Mouse (Mus musculus): ENCODE measurements around the gene Zrsr1. TPM values are rescaled to one million over a fixed set of nuclear protein-coding genes. Genes with fewer than 3 reads are reported as not detected.

The Zrsr1 gene
- 5.6 TPM for polyA plus RNA-seq (2012; fragmentation: generic; extraction: Trizol)

DNA sequence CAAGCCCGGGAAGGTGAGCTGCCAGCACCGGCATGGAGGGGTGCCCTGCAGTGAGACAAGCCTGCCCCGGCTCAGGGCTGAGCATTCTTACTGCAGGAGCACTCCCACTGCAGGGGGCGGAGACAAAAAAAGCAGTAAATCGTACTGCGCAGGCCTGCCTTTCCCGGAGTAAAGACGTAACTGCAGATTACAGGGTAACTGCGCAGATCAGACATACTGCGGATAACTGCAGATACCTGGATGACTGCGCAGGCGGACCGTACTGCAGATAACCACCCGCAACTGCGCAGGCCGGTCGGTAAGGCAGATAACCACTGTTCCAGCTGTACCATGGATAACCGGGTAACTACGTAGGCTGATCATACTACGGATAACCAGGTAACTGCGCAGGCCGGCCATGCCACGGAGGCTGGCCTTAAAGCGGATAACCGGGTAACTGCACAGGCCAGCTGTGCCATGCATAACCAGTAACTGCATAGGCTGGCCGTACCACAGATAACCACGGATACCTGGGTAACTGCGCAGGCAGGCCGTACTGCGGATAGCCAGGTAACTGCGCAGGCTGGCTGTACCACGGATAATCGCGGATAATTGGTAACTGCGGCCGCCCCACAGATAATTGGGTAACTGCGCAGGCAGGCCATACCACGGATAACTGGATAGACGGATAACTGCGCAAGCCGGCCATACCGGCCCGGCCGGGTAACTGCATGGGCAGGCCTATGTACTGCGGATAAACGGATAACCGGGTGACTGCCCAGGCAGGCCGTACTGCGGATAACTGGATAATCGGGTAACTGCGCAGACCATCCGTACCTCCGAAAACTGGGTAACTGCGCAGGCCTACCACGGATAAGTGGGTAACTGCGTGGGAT, at the start of gene Zrsr1:
Gene Zrsr1, plus strand, starts transcription at position 171 of the 875 bp plus-strand sequence.
- peak within 1 kb of the TSS; percentile 11 for H3ac ChIP-seq (ENCODE audit: control insufficient read depth, insufficient read length)
- H3K4me2 ChIP-seq (ENCODE audit: low read depth), result peak within 1 kb of the TSS; percentile 77
- H3K79me2 ChIP-seq (ENCODE audit: control insufficient read depth, insufficient read depth), result peaks cover 78% of the 10 kb centered on the region
- peak within 1 kb of the TSS; percentile 64 for H3K4me3 ChIP-seq
- TF ChIP-seq POLR2AphosphoS2 (IDR thresholded peaks at IDR 0.05; ENCODE audit: insufficient read length, low read depth), result peak; percentile 12
- TF ChIP-seq MYOG (IDR thresholded peaks at IDR 0.05; ENCODE audit: control insufficient read depth in 1 of 3, insufficient read depth in 1 of 3, insufficient read length in 2 of 3, low read depth in 2 of 3), result no peak
- no peak for TF ChIP-seq USF1 (IDR thresholded peaks at IDR 0.05; ENCODE audit: low read depth)
- no peak for TF ChIP-seq E2F4 (IDR thresholded peaks at IDR 0.05; ENCODE audit: insufficient read depth)
- peak; percentile 45 for TF ChIP-seq POLR2A (IDR thresholded peaks at IDR 0.05; ENCODE audit: insufficient read length, low read depth)
- peak in 1 of 3 experiments; percentile 5 for TF ChIP-seq MYOD1 (IDR thresholded peaks at IDR 0.05; ENCODE audit: control insufficient read depth in 1 of 3, insufficient read length in 2 of 3, low read depth in 2 of 3)
- TF ChIP-seq REST (IDR thresholded peaks at IDR 0.05; ENCODE audit: insufficient read depth, insufficient read length), result no peak
- TF ChIP-seq SRF (IDR thresholded peaks at IDR 0.05; ENCODE audit: control insufficient read depth, insufficient read length, low read depth), result no peak
- no peak for TF ChIP-seq MAX (IDR thresholded peaks at IDR 0.05; ENCODE audit: low read depth)
- TF ChIP-seq TCF12 (IDR thresholded peaks at IDR 0.05; ENCODE audit: insufficient read depth, poor library complexity, severe bottlenecking), result no peak
- no peaks in the 10 kb centered on the region for H3K27me3 ChIP-seq (ENCODE audit: control insufficient read depth, insufficient read depth, insufficient read length)
- H3K36me3 ChIP-seq (ENCODE audit: control insufficient read depth, insufficient read depth), result peaks cover 4% of the 10 kb centered on the region

DNA sequence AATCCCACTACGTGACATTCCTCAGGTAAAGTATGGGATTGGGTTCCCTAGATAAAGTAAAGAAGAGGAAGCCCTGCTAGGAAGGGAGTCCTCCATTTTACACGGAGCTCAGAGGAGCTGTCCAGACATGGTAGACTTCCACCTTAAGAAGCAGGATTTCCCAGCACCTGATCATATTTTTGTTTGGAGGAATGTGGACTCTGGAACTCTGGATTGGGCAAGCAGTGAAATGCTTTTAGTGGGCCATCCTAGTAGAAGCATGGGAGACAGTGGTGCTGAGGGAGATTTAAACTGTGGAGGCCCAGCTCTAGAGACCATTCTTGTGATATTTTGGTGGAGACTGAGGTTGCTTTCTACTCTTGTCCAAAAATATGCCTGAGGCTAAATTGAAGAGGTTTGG, 49.3 kb upstream of the Zrsr1 start:
- Histone ChIP-seq H3K4me2 (ENCODE audit: low read depth) (no peak overlapping the region), H3ac (ENCODE audit: control insufficient read depth, insufficient read length) (no peak overlapping the region), H3K27me3 (ENCODE audit: control insufficient read depth, insufficient read depth, insufficient read length) (no peaks in the 10 kb centered on the region), H3K36me3 (ENCODE audit: control insufficient read depth, insufficient read depth) (no peaks in the 10 kb centered on the region), H3K4me3 (no peak overlapping the region), H3K79me2 (ENCODE audit: control insufficient read depth, insufficient read depth) (no peaks in the 10 kb centered on the region)
- TF ChIP-seq MYOG (IDR thresholded peaks at IDR 0.05; ENCODE audit: control insufficient read depth in 1 of 3, insufficient read depth in 1 of 3, insufficient read length in 2 of 3, low read depth in 2 of 3), result no peak
- TF ChIP-seq REST (IDR thresholded peaks at IDR 0.05; ENCODE audit: insufficient read depth, insufficient read length), result no peak
- no peak for TF ChIP-seq CEBPB (IDR thresholded peaks at IDR 0.05; ENCODE audit: insufficient read depth, poor library complexity, severe bottlenecking)
- no peak for TF ChIP-seq TCF12 (IDR thresholded peaks at IDR 0.05; ENCODE audit: insufficient read depth, poor library complexity, severe bottlenecking)
- TF ChIP-seq SRF (IDR thresholded peaks at IDR 0.05; ENCODE audit: control insufficient read depth, insufficient read length, low read depth), result no peak
- TF ChIP-seq MAX (IDR thresholded peaks at IDR 0.05; ENCODE audit: low read depth), result no peak
- no peak for TF ChIP-seq TCF3 (IDR thresholded peaks at IDR 0.05; ENCODE audit: insufficient read length, low read depth)
- no peak for TF ChIP-seq POLR2AphosphoS2 (IDR thresholded peaks at IDR 0.05; ENCODE audit: insufficient read length, low read depth)
- TF ChIP-seq E2F4 (IDR thresholded peaks at IDR 0.05; ENCODE audit: insufficient read depth), result no peak
- no peak for TF ChIP-seq MYOD1 (IDR thresholded peaks at IDR 0.05; ENCODE audit: control insufficient read depth in 1 of 3, insufficient read length in 2 of 3, low read depth in 2 of 3)
- no peak for TF ChIP-seq USF1 (IDR thresholded peaks at IDR 0.05; ENCODE audit: low read depth)
- TF ChIP-seq POLR2A (IDR thresholded peaks at IDR 0.05; ENCODE audit: insufficient read length, low read depth), result no peak

DNA sequence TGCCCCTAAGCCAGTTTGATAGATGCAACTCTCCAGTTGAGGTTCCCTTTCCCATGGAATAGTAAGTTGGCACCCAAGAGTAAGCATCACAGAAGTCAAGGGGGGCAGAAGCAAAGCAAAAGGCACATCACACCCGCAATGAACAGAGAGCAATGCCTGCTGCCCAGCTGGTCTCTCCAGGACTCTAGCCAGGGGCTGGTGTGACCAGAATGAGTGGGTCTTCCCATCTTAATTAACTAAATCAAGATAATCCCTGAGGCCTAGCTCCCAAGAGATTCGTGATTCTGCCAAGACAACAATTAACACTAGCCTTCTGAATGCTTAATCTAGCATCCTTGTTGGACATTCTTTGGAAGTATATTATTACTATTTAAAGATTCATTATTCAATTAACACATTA, 48.2 kb upstream of the Zrsr1 start:
- Histone ChIP-seq H3K36me3 (ENCODE audit: control insufficient read depth, insufficient read depth) (no peaks in the 10 kb centered on the region), H3K27me3 (ENCODE audit: control insufficient read depth, insufficient read depth, insufficient read length) (no peaks in the 10 kb centered on the region), H3K4me3 (no peak overlapping the region)

GRCm38 (mm10) chr11:22928586-22929169, 43.1 kb upstream of the Zrsr1 start:
- no peak overlapping the region for H3K4me2 ChIP-seq (ENCODE audit: low read depth)
- H3K27me3 ChIP-seq (ENCODE audit: control insufficient read depth, insufficient read depth, insufficient read length), result no peaks in the 10 kb centered on the region
- no peak overlapping the region for H3ac ChIP-seq (ENCODE audit: control insufficient read depth, insufficient read length)
- no peak overlapping the region for H3K4me3 ChIP-seq
- H3K36me3 ChIP-seq (ENCODE audit: control insufficient read depth, insufficient read depth), result no peaks in the 10 kb centered on the region
- H3K79me2 ChIP-seq (ENCODE audit: control insufficient read depth, insufficient read depth), result peaks cover 5% of the 10 kb centered on the region
- TF ChIP-seq CEBPB (IDR thresholded peaks at IDR 0.05; ENCODE audit: insufficient read depth, poor library complexity, severe bottlenecking) (no peak), MAX (IDR thresholded peaks at IDR 0.05; ENCODE audit: low read depth) (no peak), MYOD1 (IDR thresholded peaks at IDR 0.05; ENCODE audit: control insufficient read depth in 1 of 3, insufficient read length in 2 of 3, low read depth in 2 of 3) (no peak), SRF (IDR thresholded peaks at IDR 0.05; ENCODE audit: control insufficient read depth, insufficient read length, low read depth) (no peak), POLR2AphosphoS2 (IDR thresholded peaks at IDR 0.05; ENCODE audit: insufficient read length, low read depth) (no peak), POLR2A (IDR thresholded peaks at IDR 0.05; ENCODE audit: insufficient read length, low read depth) (no peak), MYOG (IDR thresholded peaks at IDR 0.05; ENCODE audit: control insufficient read depth in 1 of 3, insufficient read depth in 1 of 3, insufficient read length in 2 of 3, low read depth in 2 of 3) (no peak), USF1 (IDR thresholded peaks at IDR 0.05; ENCODE audit: low read depth) (no peak), E2F4 (IDR thresholded peaks at IDR 0.05; ENCODE audit: insufficient read depth) (no peak), REST (IDR thresholded peaks at IDR 0.05; ENCODE audit: insufficient read depth, insufficient read length) (no peak), TCF12 (IDR thresholded peaks at IDR 0.05; ENCODE audit: insufficient read depth, poor library complexity, severe bottlenecking) (no peak), TCF3 (IDR thresholded peaks at IDR 0.05; ENCODE audit: insufficient read length, low read depth) (no peak)

More for the DNA sequence above, 48.2 kb upstream of the Zrsr1 start:
- H3K79me2 ChIP-seq (ENCODE audit: control insufficient read depth, insufficient read depth), result no peaks in the 10 kb centered on the region
- TF ChIP-seq USF1 (IDR thresholded peaks at IDR 0.05; ENCODE audit: low read depth) (no peak), E2F4 (IDR thresholded peaks at IDR 0.05; ENCODE audit: insufficient read depth) (no peak), REST (IDR thresholded peaks at IDR 0.05; ENCODE audit: insufficient read depth, insufficient read length) (no peak), CEBPB (IDR thresholded peaks at IDR 0.05; ENCODE audit: insufficient read depth, poor library complexity, severe bottlenecking) (no peak), POLR2A (IDR thresholded peaks at IDR 0.05; ENCODE audit: insufficient read length, low read depth) (no peak), TCF12 (IDR thresholded peaks at IDR 0.05; ENCODE audit: insufficient read depth, poor library complexity, severe bottlenecking) (no peak), SRF (IDR thresholded peaks at IDR 0.05; ENCODE audit: control insufficient read depth, insufficient read length, low read depth) (no peak), MAX (IDR thresholded peaks at IDR 0.05; ENCODE audit: low read depth) (no peak), MYOD1 (IDR thresholded peaks at IDR 0.05; ENCODE audit: control insufficient read depth in 1 of 3, insufficient read length in 2 of 3, low read depth in 2 of 3) (no peak)
- H3ac ChIP-seq (ENCODE audit: control insufficient read depth, insufficient read length), result no peak overlapping the region
- H3K4me2 ChIP-seq (ENCODE audit: low read depth), result no peak overlapping the region
